Mouse (Mus musculus) brain, embryonic 14.5 days (tissue): ENCODE data around the gene Dap.

Source experiments
- CTCF ChIP-seq: fragments of 200-500 bp; IDR thresholded peaks from 2 replicates; pipeline ENCODE4 v1.5.1; 2012; ENCODE audit warnings: inconsistent platforms, mild to moderate bottlenecking, moderate library complexity, borderline replicate concordance; ENCODE audit not compliant: insufficient read depth, insufficient read length; ENCODE audit errors: extremely low read depth
- POLR2A ChIP-seq: fragments of 200-500 bp; IDR thresholded peaks from 2 replicates; pipeline ENCODE4 v1.6.1; 2012; ENCODE audit warnings: mild to moderate bottlenecking, inconsistent platforms, borderline replicate concordance; ENCODE audit not compliant: poor library complexity, insufficient read depth, insufficient read length, severe bottlenecking; ENCODE audit errors: extremely low read depth

DNA sequence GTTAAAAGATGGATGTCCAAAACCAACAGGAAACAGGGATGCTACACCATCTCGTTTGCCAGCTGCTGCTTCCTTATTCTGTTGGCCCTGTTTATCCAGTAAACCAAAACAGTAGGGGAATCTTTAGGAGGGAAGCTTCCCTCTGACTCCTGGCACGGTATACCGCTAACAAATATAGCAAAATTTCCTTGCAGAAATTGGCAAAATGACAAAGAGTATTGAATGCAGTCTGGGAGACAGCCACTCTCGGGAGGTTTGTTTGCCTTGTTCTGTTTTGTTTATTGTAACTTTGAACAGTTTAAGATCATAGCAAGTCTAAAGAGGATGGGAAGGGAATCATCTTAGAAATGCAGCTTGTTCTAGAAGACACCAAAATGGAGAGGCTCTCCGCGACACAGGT, 28.3 kb upstream of the Dap start:
- TF ChIP-seq CTCF (no peak), POLR2A (no peak)
